Mouse (Mus musculus) neural tube, embryonic 11.5 days (tissue): ENCODE measurements around the gene Chst8. TPM values are rescaled to one million over a fixed set of nuclear protein-coding genes. Genes with fewer than 3 reads are reported as not detected.

Experiments used
- polyA plus RNA-seq: library from polyadenylated mRNA; unstranded; fragments of >200 nt; fragmentation: Nextera tagmentation; extraction: Ambion mirVana; gene quantifications from 2 replicates; pipeline ENCODE4 v1.2.1, GENCODE M21; 2014

The Chst8 gene
- polyA plus RNA-seq, 1 experiment from 2014 or later = 19.6 TPM

Other genes starting within 250 kb of the Chst8 start
- 19.4 and 22.7 TPM in 2 replicates for gene Kctd15, start 156.0 kb downstream of the Chst8 start, polyA plus RNA-seq
- 62.9 and 74.2 TPM in 2 replicates for gene Pepd, start 99.7 kb upstream of the Chst8 start, polyA plus RNA-seq
- gene Cebpg, start 243.9 kb upstream of the Chst8 start, polyA plus RNA-seq = 34.8 and 37.5 TPM in 2 replicates